Mouse (Mus musculus) ES-E14 (cell line): ENCODE measurements around the gene Atl1. TPM values are rescaled to one million over a fixed set of nuclear protein-coding genes. Genes with fewer than 3 reads are reported as not detected.
A peak's percentile ranks its signal among the peaks of the same experiment; 100 is the strongest.

Experiments
- DNase-seq: peaks from one replicate; pipeline ENCODE4 v3.0.0-alpha.2; 2013; ENCODE audit warnings: low read depth, low spot score
- H3K27ac ChIP-seq: 2 replicates; pipeline ENCODE4 v1.5.1; 2012; ENCODE audit warnings: low read depth, mild to moderate bottlenecking, low read length, moderate library complexity, mixed read lengths; ENCODE audit not compliant: poor library complexity, insufficient read depth, severe bottlenecking
- H3K36me3 ChIP-seq: 2 replicates; pipeline ENCODE4 v1.6.1; 2012; ENCODE audit warnings: mild to moderate bottlenecking, low read length, moderate library complexity, mixed read lengths; ENCODE audit not compliant: control insufficient read depth, poor library complexity, insufficient read depth, severe bottlenecking
- H3K4me1 ChIP-seq, 2 experiments: fragments of 150-350 bp in 1 of 2; sonication (generic) in 1 of 2; 2 replicates each; pipeline ENCODE4 v1.6.1; 2012; ENCODE audit warnings: low read length in 2 of 2, mild to moderate bottlenecking in 1 of 2, mixed read lengths in 1 of 2; ENCODE audit not compliant: control insufficient read depth in 2 of 2, insufficient read depth in 2 of 2, poor library complexity in 1 of 2
- H3K4me3 ChIP-seq, 2 experiments: fragments of 150-350 bp in 1 of 2; sonication (generic) in 1 of 2; 2 replicates each; pipeline ENCODE4 v1.5.1; 2012; ENCODE audit warnings: low read length in 2 of 2, low read depth in 1 of 2, mild to moderate bottlenecking in 1 of 2, mixed read lengths in 1 of 2; ENCODE audit not compliant: insufficient read depth in 1 of 2, poor library complexity in 1 of 2, severe bottlenecking in 1 of 2
- H3K9ac ChIP-seq: 2 replicates; pipeline ENCODE4 v1.6.1; 2012; ENCODE audit warnings: low read depth, mild to moderate bottlenecking, low read length, mixed read lengths; ENCODE audit not compliant: poor library complexity, insufficient read depth, severe bottlenecking
- H3K9me3 ChIP-seq: fragments of 150-350 bp; sonication (generic); 2 replicates; pipeline ENCODE4 v1.6.1; 2012; ENCODE audit warnings: low read depth, mild to moderate bottlenecking, low read length; ENCODE audit not compliant: control insufficient read depth, insufficient read depth
- CHD2 ChIP-seq: IDR thresholded peaks from 2 replicates; pipeline ENCODE4 v1.6.1; 2014; ENCODE audit warnings: mild to moderate bottlenecking, low read depth, low read length, inconsistent platforms
- HCFC1 ChIP-seq: IDR thresholded peaks from 2 replicates; pipeline ENCODE4 v1.6.1; 2012; ENCODE audit warnings: low read length, inconsistent platforms, borderline replicate concordance; ENCODE audit not compliant: insufficient read depth
- MAFK ChIP-seq: IDR thresholded peaks from 2 replicates; pipeline ENCODE4 v1.6.1; 2014; ENCODE audit warnings: mild to moderate bottlenecking, low read depth, low read length, inconsistent platforms; ENCODE audit not compliant: insufficient read depth
- ZC3H11A ChIP-seq: IDR thresholded peaks from 2 replicates; pipeline ENCODE4 v1.6.1; 2012; ENCODE audit warnings: low read depth, mild to moderate bottlenecking, inconsistent platforms, low read length, borderline replicate concordance
- ZNF384 ChIP-seq: IDR thresholded peaks from 2 replicates; pipeline ENCODE4 v1.6.1; 2012; ENCODE audit warnings: low read depth, low read length, inconsistent platforms
- in situ Hi-C, 2 experiments: fragments of 600-800 bp; cut with MboI; formaldehyde crosslinking; loops; one replicate each; pipeline ENCODE4 v1.15.1; 2025; ENCODE audit warnings: low sequenced_read_pairs in 2 of 2, inconsistent platforms in 1 of 2; ENCODE audit not compliant: unreplicated experiment in 2 of 2
- total RNA-seq: library from RNA; depleted of rRNA; stranded (reverse); fragments of 300-350 nt; gene quantifications from 2 replicates; pipeline ENCODE4 v1.2.3, GENCODE M21; 2012

Gene Atl1
- total RNA-seq, 1 experiment = 2.5 TPM

DNA sequence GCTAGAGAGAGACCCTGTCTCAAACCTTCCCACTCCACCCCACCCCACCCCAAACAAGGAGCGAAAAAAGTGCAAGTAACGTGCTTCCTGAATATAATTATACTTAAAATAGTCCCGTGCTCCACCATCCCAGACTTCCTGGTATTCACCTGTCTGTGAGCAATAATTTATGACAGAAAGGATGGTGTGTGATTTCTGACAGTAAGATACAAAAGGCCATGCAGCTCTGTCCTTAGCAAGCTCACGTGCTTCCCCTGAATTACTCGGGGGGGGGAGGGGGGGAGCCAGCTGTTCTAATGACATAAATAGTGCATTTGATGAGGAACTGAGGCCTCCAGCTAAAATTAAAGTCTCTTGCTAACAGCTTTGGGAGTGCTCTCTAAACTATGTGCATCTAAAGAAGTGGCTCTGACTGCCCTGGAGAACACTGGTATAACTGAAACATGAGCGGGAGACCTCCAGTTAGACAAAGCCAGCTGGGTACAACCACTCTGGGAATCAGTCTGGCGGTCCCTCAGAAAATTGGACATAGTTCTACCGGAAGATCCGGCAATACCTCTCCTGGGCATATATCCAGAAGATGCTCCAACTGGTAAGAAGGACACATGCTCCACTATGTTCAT lies 85.1 kb downstream of the Atl1 start:
- Histone ChIP-seq H3K9ac (no peak overlapping the region), H3K4me1 (peaks cover 0 to 1% of the 10 kb centered on the region in 2 experiments; a peak in 1 of 4 replicates), H3K27ac (no peak overlapping the region), H3K9me3 (no peaks in the 10 kb centered on the region), H3K4me3 (no peak overlapping the region), H3K36me3 (peaks cover 2% of the 10 kb centered on the region)
- TF ChIP-seq HCFC1 (no peak), ZC3H11A (no peak), ZNF384 (no peak), CHD2 (no peak), MAFK (no peak)
- DNase-seq = no peak
- in situ Hi-C loops = no loop called here

DNA sequence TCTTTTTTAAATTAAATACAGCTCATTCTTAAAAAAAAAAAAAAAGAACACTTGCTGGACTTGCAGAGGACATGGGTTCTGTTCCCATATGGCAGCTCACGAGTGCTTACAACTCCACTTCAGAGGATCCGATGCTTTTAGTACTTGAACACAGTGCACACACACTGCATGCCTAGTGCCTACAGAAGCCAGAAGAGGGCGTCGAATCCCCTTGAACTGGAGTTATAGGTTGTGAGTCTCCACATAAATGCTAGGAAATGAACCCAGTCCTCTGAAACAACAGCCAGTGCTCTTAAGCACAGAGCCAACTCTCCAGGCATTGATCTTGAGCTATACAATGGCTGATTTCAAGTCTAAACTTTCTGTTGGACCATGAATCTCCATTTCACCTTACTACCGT lies 90.5 kb downstream of the Atl1 start:
- no peak overlapping the region for H3K4me3 ChIP-seq
- no peaks in the 10 kb centered on the region for H3K9me3 ChIP-seq
- H3K36me3 ChIP-seq = peaks cover 3% of the 10 kb centered on the region
- H3K4me1 ChIP-seq = no peaks in the 10 kb centered on the region
- in situ Hi-C loops = no loop called here
- H3K9ac ChIP-seq = no peak overlapping the region
- DNase-seq = no peak
- H3K27ac ChIP-seq = no peak overlapping the region
- no peak for TF ChIP-seq MAFK
- no peak for TF ChIP-seq ZC3H11A
- TF ChIP-seq CHD2 = no peak
- no peak for TF ChIP-seq HCFC1
- no peak for TF ChIP-seq ZNF384

DNA sequence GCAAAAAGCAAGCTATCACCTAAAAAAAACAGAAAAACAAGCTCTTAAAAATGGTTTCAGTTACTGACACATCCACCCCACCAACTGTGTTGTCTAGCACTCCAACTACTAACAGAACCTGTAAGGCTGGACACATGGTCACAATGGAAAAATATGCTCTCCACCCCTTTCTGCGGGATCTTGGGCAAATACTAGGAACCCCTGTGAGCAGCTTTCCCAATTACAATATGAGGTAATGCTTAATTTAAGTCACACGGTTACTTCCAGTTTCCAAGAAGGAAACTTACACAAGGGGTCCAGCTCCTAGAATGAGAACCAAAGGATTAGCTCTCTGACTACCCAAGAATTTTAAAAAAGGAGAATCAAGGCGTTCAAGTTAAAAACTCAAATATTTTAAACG lies 93.1 kb downstream of the Atl1 start:
- Histone ChIP-seq H3K9ac (no peak overlapping the region), H3K9me3 (no peaks in the 10 kb centered on the region), H3K4me3 (peak overlapping the region; percentile 86 to 92; a peak in 3 of 4 replicates), H3K4me1 (no peaks in the 10 kb centered on the region), H3K36me3 (peaks cover 3% of the 10 kb centered on the region), H3K27ac (no peak overlapping the region)
- TF ChIP-seq ZNF384 (no peak), CHD2 (no peak), HCFC1 (no peak), ZC3H11A (no peak), MAFK (no peak)
- in situ Hi-C loops = no loop called here
- no peak for DNase-seq

DNA sequence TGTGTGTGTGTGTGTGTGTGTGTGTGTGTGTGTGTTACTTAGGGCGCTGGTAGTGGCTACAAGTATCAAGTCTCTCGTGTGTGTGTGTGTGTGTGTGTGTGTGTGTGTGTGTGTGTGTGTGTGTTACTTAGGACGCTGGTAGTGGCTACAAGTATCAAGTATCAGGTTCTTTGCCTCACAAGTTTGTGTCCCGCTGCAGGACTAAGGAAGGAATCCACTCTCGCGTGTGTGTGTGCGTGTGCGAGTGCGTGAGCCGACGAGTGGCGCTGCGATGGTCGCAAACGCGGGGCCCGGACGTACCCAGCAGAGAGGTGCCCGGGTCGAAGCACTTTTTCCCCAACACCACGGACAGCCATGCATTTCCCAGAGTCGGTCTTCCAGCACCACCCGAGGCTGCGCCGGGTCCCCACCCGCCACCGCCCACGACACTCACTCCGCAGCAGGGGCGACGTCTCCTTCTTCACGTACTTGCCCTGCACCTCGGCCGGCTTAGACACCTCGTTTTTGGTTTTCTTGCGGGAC lies 93.9 kb downstream of the Atl1 start:
- H3K27ac ChIP-seq = no peak overlapping the region
- DNase-seq = no peak
- no peaks in the 10 kb centered on the region for H3K4me1 ChIP-seq
- in situ Hi-C loops = no loop called here
- TF ChIP-seq ZC3H11A (no peak), ZNF384 (no peak), HCFC1 (no peak), CHD2 (no peak), MAFK (no peak)
- peaks cover 3% of the 10 kb centered on the region for H3K36me3 ChIP-seq
- H3K4me3 ChIP-seq = peak overlapping the region; percentile 86 to 92
- H3K9ac ChIP-seq = peak overlapping the region; percentile 88
- no peaks in the 10 kb centered on the region for H3K9me3 ChIP-seq
